Mouse (Mus musculus) cortical plate, adult 2 months (tissue): ENCODE measurements at regions not wholly inside any gene's neighbourhood (a gene's known extent, or its start where the extent isn't known, plus 50 kb on each side); places are given as distances from the start of the nearest gene placed in this dataset.

ENCODE experiments used
- CTCF ChIP-seq: fragments of 200-500 bp; IDR thresholded peaks from 2 replicates; pipeline ENCODE4 v1.5.1; 2011; ENCODE audit warnings: mild to moderate bottlenecking, control low read depth, low read length; ENCODE audit not compliant: insufficient read depth; ENCODE audit errors: extremely low read depth
- POLR2A ChIP-seq: fragments of 200-500 bp; IDR thresholded peaks from 2 replicates; pipeline ENCODE4 v1.6.1; 2011; ENCODE audit warnings: mild to moderate bottlenecking, low read length, control low read depth; ENCODE audit not compliant: insufficient read depth; ENCODE audit errors: extremely low read depth

DNA sequence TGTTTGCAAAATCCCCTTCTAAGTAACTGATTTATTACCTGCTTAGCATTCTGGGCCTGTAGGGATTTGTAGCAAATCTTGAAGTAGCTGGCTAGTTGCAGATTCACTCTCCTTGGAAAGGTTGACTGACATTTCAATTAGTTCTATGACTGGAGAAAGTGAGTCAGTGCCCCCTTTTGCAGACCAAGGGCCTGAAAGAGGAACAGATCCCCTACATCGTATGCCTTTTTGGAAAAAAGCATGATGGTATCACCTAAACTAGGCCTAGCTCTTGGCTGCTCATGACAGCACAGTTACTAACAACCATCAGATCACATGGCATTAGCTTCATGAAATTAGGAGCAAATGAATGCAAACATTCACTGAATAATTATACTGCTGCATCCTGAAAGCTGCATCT is 54.7 kb upstream of the Egfl6 start:
- TF ChIP-seq CTCF (no peak), POLR2A (no peak)
